14 mouse cellular contexts compared by ENCODE assay signal in genomic region chr6:91164584-91164983, GRCm38 (mm10). TPM values are rescaled to one million over a fixed set of nuclear protein-coding genes. Genes with fewer than 3 reads are reported as not detected.
DNase-seq lines count a peak whose midpoint lies in the region; ATAC-seq and TF ChIP-seq lines count a peak whose summit lies in the region.
"Had no signal": no experiment of that assay in that cellular context is flagged by ENCODE, and none has a peak within 500 bp of the region (broad histone marks: within the 10 kb centered on the region; RNA-seq: fewer than 3 reads in every experiment).

No protein-coding gene starts in this region.

- H3K4me3 ChIP-seq in heart, embryonic 10.5 days = no peak overlapping the region
- no peak overlapping the region for H3K4me3 ChIP-seq in lung, postnatal 0 days (ENCODE audit: low read depth, low read length)
- no peak overlapping the region for H3K4me3 ChIP-seq in liver, embryonic 12.5 days
- H3K4me3 ChIP-seq in stomach, postnatal 0 days (ENCODE audit: low read depth, low read length) = no peak overlapping the region
- no peak overlapping the region for H3K4me3 ChIP-seq in kidney, adult 2 months (ENCODE audit: insufficient read depth, low read depth, low read length)
- H3K4me3 ChIP-seq: embryonic facial prominence, embryonic 15.5 days; heart, adult 2 months; intestine, embryonic 15.5 days; lung, embryonic 15.5 days; myocyte had no signal

- H3K27ac ChIP-seq in heart, embryonic 10.5 days = peak overlapping the region; percentile 44; the same call in 1 of the 2 replicates
- H3K27ac ChIP-seq in lung, postnatal 0 days (ENCODE audit: low read length) = no peak overlapping the region
- peak overlapping the region; percentile 99 for H3K27ac ChIP-seq in liver, embryonic 12.5 days
- H3K27ac ChIP-seq in stomach, postnatal 0 days (replicated peaks) = no peak overlapping the region
- no peak overlapping the region for H3K27ac ChIP-seq in kidney, adult 2 months (ENCODE audit: insufficient read depth, low read depth, low read length)
- H3K27ac ChIP-seq: embryonic facial prominence, embryonic 15.5 days; heart, adult 2 months; intestine, embryonic 15.5 days; lung, embryonic 15.5 days had no signal

- H3K36me3 ChIP-seq in heart, embryonic 10.5 days = peaks cover 9% of the 10 kb centered on the region; the same call in 1 of the 2 replicates
- H3K36me3 ChIP-seq in lung, postnatal 0 days (ENCODE audit: insufficient read depth, low read length) = 0 out of 2 replicates have a peak, but pooled peaks cover under 1% of the 10 kb centered on the region
- H3K36me3 ChIP-seq in liver, embryonic 12.5 days = peaks cover 36% of the 10 kb centered on the region
- no peaks in the 10 kb centered on the region; the same call in 1 of the 2 replicates for H3K36me3 ChIP-seq in stomach, postnatal 0 days (ENCODE audit: control insufficient read depth, insufficient read depth, low read length)
- H3K36me3 ChIP-seq in kidney, adult 2 months (ENCODE audit: control insufficient read depth, insufficient read depth, low read length) = no peaks in the 10 kb centered on the region
- H3K36me3 ChIP-seq: intestine, embryonic 15.5 days; lung, embryonic 15.5 days had no signal

- H3K4me2 ChIP-seq in lung, postnatal 0 days (replicated peaks; ENCODE audit: low read depth, low read length) = no peak overlapping the region
- peak overlapping the region; percentile 64 for H3K4me2 ChIP-seq in liver, embryonic 12.5 days
- H3K4me2 ChIP-seq in stomach, postnatal 0 days (replicated peaks; ENCODE audit: low read depth) = no peak overlapping the region
- H3K4me2 ChIP-seq: embryonic facial prominence, embryonic 15.5 days; intestine, embryonic 15.5 days; lung, embryonic 15.5 days had no signal

- TF ChIP-seq POLR2A in kidney, adult 2 months (IDR thresholded peaks at IDR 0.05; ENCODE audit: low read depth, low read length) = no peak

- no peak for ATAC-seq in lung, postnatal 0 days
- ATAC-seq in liver, embryonic 12.5 days = no peak
- ATAC-seq in stomach, postnatal 0 days (ENCODE audit: low FRiP score, low TSS enrichment) = no peak

- no peak for DNase-seq in heart, embryonic 10.5 days (ENCODE audit: low spot score)
- DNase-seq in heart, adult 8-10 months (ENCODE audit: low spot score) = no peak
- DNase-seq in lung, postnatal 0 days (ENCODE audit: low spot score) = no peak
- DNase-seq in lung, postnatal 10 days = no peak
- no peak for DNase-seq in stomach, postnatal 0 days (ENCODE audit: low spot score)
- DNase-seq in kidney, adult 2 months = no peak

- peaks cover 33% of the 10 kb centered on the region for H3K4me1 ChIP-seq in heart, embryonic 10.5 days
- H3K4me1 ChIP-seq in lung, postnatal 0 days (ENCODE audit: insufficient read depth, low read depth, low read length) = no peaks in the 10 kb centered on the region
- peaks cover 76% of the 10 kb centered on the region for H3K4me1 ChIP-seq in liver, embryonic 12.5 days
- H3K4me1 ChIP-seq in stomach, postnatal 0 days (replicated peaks; ENCODE audit: control insufficient read depth, insufficient read depth) = no peaks in the 10 kb centered on the region
- no peaks in the 10 kb centered on the region for H3K4me1 ChIP-seq in kidney, adult 2 months (ENCODE audit: control insufficient read depth, insufficient read depth, low read length)
- H3K4me1 ChIP-seq: lung, embryonic 15.5 days had no signal

- 83% methylated on average over 2 of the region's 2 CpGs for WGBS in heart, embryonic 10.5 days
- 90% methylated on average over 2 of the region's 2 CpGs for WGBS in lung, postnatal 0 days
- 83% methylated on average over 2 of the region's 2 CpGs for WGBS in liver, embryonic 12.5 days (ENCODE audit: insufficient replicate concordance)
- WGBS in stomach, postnatal 0 days = 86% methylated on average over 2 of the region's 2 CpGs
- 95% methylated on average over 2 of the region's 2 CpGs for WGBS in kidney, adult 2 months

- H3K27me3 ChIP-seq in heart, embryonic 10.5 days (ENCODE audit: insufficient read depth, poor library complexity, severe bottlenecking) = peaks cover 22% of the 10 kb centered on the region; the same call in 1 of the 2 replicates
- H3K27me3 ChIP-seq in lung, postnatal 0 days (replicated peaks; ENCODE audit: insufficient read depth, low read length) = no peaks in the 10 kb centered on the region
- no peaks in the 10 kb centered on the region for H3K27me3 ChIP-seq in liver, embryonic 12.5 days (replicated peaks)
- H3K27me3 ChIP-seq in stomach, postnatal 0 days (ENCODE audit: control insufficient read depth, insufficient read depth, low read length) = no peaks in the 10 kb centered on the region
- no peaks in the 10 kb centered on the region for H3K27me3 ChIP-seq in kidney, adult 2 months (replicated peaks; ENCODE audit: control insufficient read depth, insufficient read depth, low read length)
- H3K27me3 ChIP-seq: embryonic facial prominence, embryonic 15.5 days; intestine, embryonic 15.5 days; lung, embryonic 15.5 days had no signal

- H3K9ac ChIP-seq in lung, postnatal 0 days (replicated peaks; ENCODE audit: low read depth) = 0 out of 2 replicates have a peak overlapping the region, but pooled peaks have one; percentile 2
- peak overlapping the region; percentile 71 for H3K9ac ChIP-seq in liver, embryonic 12.5 days
- H3K9ac ChIP-seq in stomach, postnatal 0 days (ENCODE audit: low read length) = no peak overlapping the region
- H3K9ac ChIP-seq: embryonic facial prominence, embryonic 15.5 days; intestine, embryonic 15.5 days; lung, embryonic 15.5 days had no signal

- H3K9me3 ChIP-seq in heart, embryonic 10.5 days = no peaks in the 10 kb centered on the region
- no peaks in the 10 kb centered on the region for H3K9me3 ChIP-seq in lung, postnatal 0 days (ENCODE audit: low read length)
- H3K9me3 ChIP-seq in liver, embryonic 12.5 days (replicated peaks) = no peaks in the 10 kb centered on the region
- H3K9me3 ChIP-seq in stomach, postnatal 0 days (ENCODE audit: control insufficient read depth, low read length) = no peaks in the 10 kb centered on the region
- H3K9me3 ChIP-seq: embryonic facial prominence, embryonic 15.5 days; intestine, embryonic 15.5 days; lung, embryonic 15.5 days had no signal

- TF ChIP-seq CTCF in lung, postnatal 0 days (IDR thresholded peaks at IDR 0.05) = no peak
- 0 out of 2 replicates have a peak, but pooled peaks have one; percentile 19 for TF ChIP-seq CTCF in stomach, postnatal 0 days (IDR thresholded peaks at IDR 0.05; ENCODE audit: low read depth)
- no peak for TF ChIP-seq CTCF in kidney, adult 2 months (conservative IDR thresholded peaks at IDR 0.05; ENCODE audit: insufficient read depth, insufficient read length, low read depth, low read length)

- no peak for TF ChIP-seq EP300 in lung, postnatal 0 days (IDR thresholded peaks at IDR 0.05)
- no peak for TF ChIP-seq EP300 in stomach, postnatal 0 days (optimal IDR thresholded peaks at IDR 0.05)

RNA-seq across cellular contexts. Expression of gene Hdac11, which starts 8.1 kb away (rescaled TPM):
- polyA plus RNA-seq in heart, embryonic 10.5 days (2016; fragmentation: Nextera tagmentation; extraction: Ambion mirVana) = 6.4 and 6.8 TPM in 2 replicates
- 10 to 100 TPM; 20.1 to 24.7 (median 23.3) TPM for total RNA-seq in heart, adult 8-10 months (2022)
- polyA plus RNA-seq in lung, postnatal 0 days (2015; fragmentation: Nextera tagmentation; extraction: Ambion mirVana) = 3.8 and 3.9 TPM in 2 replicates
- polyA plus RNA-seq in liver, embryonic 12.5 days (2016; fragmentation: Nextera tagmentation; extraction: Ambion mirVana) = 6.0 and 7.5 TPM in 2 replicates
- 6.5 and 7.1 TPM in 2 replicates for polyA plus RNA-seq in stomach, postnatal 0 days (2015; fragmentation: Nextera tagmentation; extraction: Ambion mirVana)
- 43.5 and 46.7 TPM in 2 replicates for polyA plus RNA-seq in kidney, adult 2 months (2012; rRNA removed)

RNA-seq across cellular contexts. Expression of gene Fbln2, which starts 47.7 kb away (rescaled TPM):
- 99.3 and 114 TPM in 2 replicates for polyA plus RNA-seq in heart, embryonic 10.5 days (2016; fragmentation: Nextera tagmentation; extraction: Ambion mirVana)
- total RNA-seq in heart, adult 8-10 months (2022) = 10 to 100 TPM; 42.1 to 59.3 (median 49.9) TPM
- 63.0 and 63.8 TPM in 2 replicates for polyA plus RNA-seq in lung, postnatal 0 days (2015; fragmentation: Nextera tagmentation; extraction: Ambion mirVana)
- polyA plus RNA-seq in liver, embryonic 12.5 days (2016; fragmentation: Nextera tagmentation; extraction: Ambion mirVana) = 15.9 and 17.0 TPM in 2 replicates
- polyA plus RNA-seq in stomach, postnatal 0 days (2015; fragmentation: Nextera tagmentation; extraction: Ambion mirVana) = 29.5 and 32.1 TPM in 2 replicates
- polyA plus RNA-seq in kidney, adult 2 months (2012; rRNA removed) = 12.6 and 18.0 TPM in 2 replicates
- total RNA-seq: megakaryocyte, adult 5-6 weeks had no signal

RNA-seq across cellular contexts. Expression of gene Nup210, which starts 48.0 kb away (rescaled TPM):
- polyA plus RNA-seq in heart, embryonic 10.5 days (2016; fragmentation: Nextera tagmentation; extraction: Ambion mirVana) = 10.7 and 11.6 TPM in 2 replicates
- 1 to 10 TPM; 2.9 to 5.5 (median 3.2) TPM for total RNA-seq in heart, adult 8-10 months (2022)
- 5.8 and 7.0 TPM in 2 replicates for polyA plus RNA-seq in lung, postnatal 0 days (2015; fragmentation: Nextera tagmentation; extraction: Ambion mirVana)
- 54.0 and 55.6 TPM in 2 replicates for polyA plus RNA-seq in liver, embryonic 12.5 days (2016; fragmentation: Nextera tagmentation; extraction: Ambion mirVana)
- polyA plus RNA-seq in stomach, postnatal 0 days (2015; fragmentation: Nextera tagmentation; extraction: Ambion mirVana) = 2.2 and 2.4 TPM in 2 replicates
- polyA plus RNA-seq in kidney, adult 2 months (2012; rRNA removed) = 16.7 and 18.5 TPM in 2 replicates
- polyA plus RNA-seq: C2C12 had no signal

Comparison
In these comparisons a context has a peak if more than half of its experiments do, and no peak if none do; other contexts are left out.
1. H3K27ac ChIP-seq: peak in heart, embryonic 10.5 days (single experiment) and liver, embryonic 12.5 days (single experiment); none in lung, postnatal 0 days (single experiment), stomach, postnatal 0 days (single experiment) and kidney, adult 2 months (single experiment).